Mouse (Mus musculus) stomach, embryonic 15.5 days (tissue): ENCODE measurements around the gene Robo2. TPM values are rescaled to one million over a fixed set of nuclear protein-coding genes. Genes with fewer than 3 reads are reported as not detected.

Experiments used
- ATAC-seq: fragments of 200-750 bp; cut with Nextera tagmentation; 2 replicates; pipeline ENCODE4 v1.8.0; 2017; ENCODE audit warnings: low read depth, moderate number of reproducible peaks, moderate TSS enrichment; ENCODE audit not compliant: insufficient read depth, low FRiP score
- H3K27ac ChIP-seq: fragments of 300-500 bp; sonication (generic); 2 replicates; pipeline ENCODE4 v1.5.1; 2015; ENCODE audit warnings: mild to moderate bottlenecking, inconsistent platforms
- H3K27me3 ChIP-seq: fragments of 300-500 bp; sonication (generic); replicated peaks from 2 replicates; pipeline ENCODE4 v1.6.1; 2015; ENCODE audit warnings: inconsistent platforms
- H3K36me3 ChIP-seq: fragments of 300-500 bp; sonication (generic); 2 replicates; pipeline ENCODE4 v1.6.1; 2015; ENCODE audit warnings: inconsistent platforms
- H3K4me1 ChIP-seq: fragments of 300-500 bp; sonication (generic); 2 replicates; pipeline ENCODE4 v1.6.1; 2015; ENCODE audit warnings: inconsistent platforms
- H3K4me2 ChIP-seq: fragments of 300-500 bp; sonication (generic); 2 replicates; pipeline ENCODE4 v1.6.1; 2015; ENCODE audit warnings: mild to moderate bottlenecking, inconsistent platforms
- H3K4me3 ChIP-seq: fragments of 300-500 bp; sonication (generic); replicated peaks from 2 replicates; pipeline ENCODE4 v1.5.1; 2015; ENCODE audit warnings: inconsistent platforms
- H3K9ac ChIP-seq: fragments of 300-500 bp; sonication (generic); 2 replicates; pipeline ENCODE4 v1.6.1; 2015; ENCODE audit warnings: inconsistent platforms
- H3K9me3 ChIP-seq: fragments of 300-500 bp; sonication (generic); 2 replicates; pipeline ENCODE4 v1.6.1; 2016; ENCODE audit warnings: inconsistent platforms
- WGBS: fragments of 180-500 bp; shearing (Covaris S2); methylation state at CpG from one replicate; pipeline ENCODE4 v1.1.7; 2015; 5-methylcytosine and 5-hydroxymethylcytosine counted together
- polyA plus RNA-seq: library from polyadenylated mRNA; unstranded; fragments of >200 nt; fragmentation: Nextera tagmentation; extraction: Ambion mirVana; gene quantifications from 2 replicates; pipeline ENCODE4 v1.2.1, GENCODE M21; 2015

The Robo2 gene
- polyA plus RNA-seq, 1 experiment from 2014 or later = 22.6 TPM

DNA sequence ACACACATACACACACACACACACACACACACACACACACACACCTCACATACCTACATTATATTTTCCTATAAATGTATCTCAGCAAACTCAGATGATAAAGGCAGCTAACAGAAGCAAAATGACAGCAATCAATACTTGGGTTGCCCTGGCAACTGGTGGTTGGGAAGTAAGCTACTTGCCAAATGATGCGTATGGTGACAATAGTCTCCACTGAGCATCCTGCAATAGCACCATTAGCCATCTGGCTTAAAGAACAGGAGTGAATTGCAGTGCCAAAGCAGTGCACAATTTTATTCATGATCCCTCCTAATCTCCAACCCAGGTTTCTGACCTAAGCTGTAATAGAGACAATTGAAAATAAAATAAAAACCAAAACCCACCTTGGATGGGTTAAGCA, 529.7 kb downstream of the Robo2 start:
- no peaks in the 10 kb centered on the region for H3K36me3 ChIP-seq
- H3K4me1 ChIP-seq = no peaks in the 10 kb centered on the region
- no peak overlapping the region for H3K9ac ChIP-seq
- no peak for ATAC-seq
- H3K27ac ChIP-seq = no peak overlapping the region
- no peak overlapping the region for H3K4me2 ChIP-seq
- no peak overlapping the region for H3K4me3 ChIP-seq
- H3K9me3 ChIP-seq = no peaks in the 10 kb centered on the region
- no peaks in the 10 kb centered on the region for H3K27me3 ChIP-seq
- WGBS = 97% methylated on average over 1 of the region's 1 CpGs

DNA sequence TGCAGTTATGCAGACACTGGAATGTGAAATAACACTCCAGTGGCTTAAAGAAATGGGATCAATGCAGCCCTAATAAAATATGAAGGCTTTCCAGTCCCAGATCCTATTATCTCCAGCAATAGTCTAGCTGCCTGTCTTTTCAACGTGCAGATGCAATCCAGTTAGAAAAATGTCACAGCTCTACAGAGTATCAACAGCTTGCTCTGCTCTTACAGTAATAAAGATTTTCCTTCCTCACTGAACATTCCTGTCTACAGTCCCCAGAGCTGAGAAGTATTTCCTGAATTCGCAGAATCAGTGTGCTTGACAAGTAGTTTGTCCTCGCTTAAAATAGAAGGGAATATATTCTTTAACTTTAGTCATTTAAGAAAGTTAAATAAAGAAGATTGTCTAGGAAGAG, 533.7 kb downstream of the Robo2 start:
- Histone ChIP-seq H3K4me1 (no peaks in the 10 kb centered on the region), H3K36me3 (no peaks in the 10 kb centered on the region), H3K9ac (no peak overlapping the region), H3K4me3 (no peak overlapping the region), H3K4me2 (no peak overlapping the region), H3K27me3 (no peaks in the 10 kb centered on the region), H3K27ac (no peak overlapping the region), H3K9me3 (no peaks in the 10 kb centered on the region)
- WGBS = 51% methylated on average over 3 of the region's 3 CpGs
- ATAC-seq = no peak

DNA sequence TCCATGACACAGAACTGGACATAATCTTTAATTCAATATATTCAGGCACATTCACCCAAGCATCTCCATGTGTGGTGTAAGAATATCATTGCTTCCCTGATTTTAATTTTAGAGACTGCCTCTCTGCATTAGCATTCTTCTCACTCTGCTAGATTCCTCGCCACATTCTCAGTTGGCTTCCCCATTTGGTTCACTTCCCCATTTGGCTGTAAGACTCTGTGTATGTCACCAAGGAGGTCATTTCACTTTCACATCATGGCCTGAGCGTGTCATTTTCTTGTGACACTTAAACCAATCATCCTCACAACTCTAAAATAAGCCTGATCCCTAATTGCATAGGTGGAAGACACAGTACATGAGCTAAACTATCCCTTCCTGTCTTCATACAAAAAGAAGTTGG, 536.6 kb downstream of the Robo2 start:
- Histone ChIP-seq H3K4me1 (no peaks in the 10 kb centered on the region), H3K9ac (no peak overlapping the region), H3K27ac (no peak overlapping the region), H3K4me2 (no peak overlapping the region), H3K27me3 (no peaks in the 10 kb centered on the region), H3K4me3 (no peak overlapping the region), H3K36me3 (no peaks in the 10 kb centered on the region), H3K9me3 (no peaks in the 10 kb centered on the region)
- 70% methylated on average over 2 of the region's 2 CpGs for WGBS
- no peak for ATAC-seq

DNA sequence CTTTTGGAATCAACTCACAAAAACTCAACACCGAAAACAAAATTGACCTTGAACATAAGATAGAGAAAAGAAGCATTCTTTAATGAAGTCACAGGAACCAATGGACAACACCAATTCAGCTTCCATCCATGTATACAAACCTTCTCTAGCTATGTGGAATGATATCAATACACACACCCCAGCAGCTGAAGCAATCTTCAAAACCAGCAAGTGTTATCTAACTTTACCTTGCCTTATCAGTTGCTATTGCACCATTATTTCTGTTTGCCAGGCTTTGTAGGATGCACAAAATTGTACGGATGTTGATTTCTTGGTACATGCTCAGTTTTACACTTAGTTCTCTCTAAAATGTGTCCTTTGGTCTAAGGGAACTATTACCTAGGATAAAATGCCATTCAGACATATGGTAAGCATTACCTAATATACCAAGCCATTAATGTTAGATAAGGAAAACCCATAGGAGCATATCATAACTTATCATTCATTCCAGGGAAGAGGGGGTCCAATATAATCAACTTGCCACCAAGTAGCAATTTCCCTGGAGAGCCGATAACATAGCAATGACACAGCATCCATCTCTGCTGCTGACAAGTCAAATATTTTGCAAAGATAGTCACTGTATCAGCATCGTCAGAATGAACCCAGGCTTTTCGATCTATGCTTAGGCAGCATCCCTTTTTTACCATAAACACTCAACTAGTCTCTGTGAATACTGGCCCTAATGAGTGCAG, 537.6 kb downstream of the Robo2 start:
- Histone ChIP-seq H3K4me1 (no peaks in the 10 kb centered on the region), H3K4me2 (no peak overlapping the region), H3K27me3 (no peaks in the 10 kb centered on the region), H3K9ac (no peak overlapping the region), H3K9me3 (no peaks in the 10 kb centered on the region), H3K36me3 (no peaks in the 10 kb centered on the region), H3K27ac (no peak overlapping the region), H3K4me3 (no peak overlapping the region)
- no peak for ATAC-seq
- 79% methylated on average over 5 of the region's 5 CpGs for WGBS

DNA sequence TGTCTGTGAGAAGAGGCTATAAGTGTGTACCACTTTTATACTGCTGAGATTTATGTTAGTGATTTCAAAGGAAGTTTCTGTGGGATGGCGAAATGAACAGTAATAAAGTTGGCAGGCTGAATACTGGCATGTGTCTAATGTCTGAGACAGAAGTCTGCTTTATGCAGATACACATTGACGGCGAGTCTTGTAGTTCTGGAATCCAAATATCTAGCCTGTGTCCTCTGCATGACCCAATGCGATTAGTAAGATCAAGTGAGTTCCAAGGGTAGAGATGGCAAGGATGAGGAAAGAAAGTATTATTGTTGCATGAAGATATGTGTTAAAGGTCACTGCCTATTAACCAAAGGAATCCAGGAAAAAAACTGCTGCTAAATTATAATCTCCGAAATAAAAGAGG, 541.3 kb downstream of the Robo2 start:
- Histone ChIP-seq H3K4me2 (no peak overlapping the region), H3K27ac (no peak overlapping the region), H3K4me3 (no peak overlapping the region), H3K9me3 (no peaks in the 10 kb centered on the region), H3K9ac (no peak overlapping the region), H3K4me1 (no peaks in the 10 kb centered on the region), H3K27me3 (no peaks in the 10 kb centered on the region), H3K36me3 (no peaks in the 10 kb centered on the region)
- WGBS = 49% methylated on average over 5 of the region's 5 CpGs
- no peak for ATAC-seq

DNA sequence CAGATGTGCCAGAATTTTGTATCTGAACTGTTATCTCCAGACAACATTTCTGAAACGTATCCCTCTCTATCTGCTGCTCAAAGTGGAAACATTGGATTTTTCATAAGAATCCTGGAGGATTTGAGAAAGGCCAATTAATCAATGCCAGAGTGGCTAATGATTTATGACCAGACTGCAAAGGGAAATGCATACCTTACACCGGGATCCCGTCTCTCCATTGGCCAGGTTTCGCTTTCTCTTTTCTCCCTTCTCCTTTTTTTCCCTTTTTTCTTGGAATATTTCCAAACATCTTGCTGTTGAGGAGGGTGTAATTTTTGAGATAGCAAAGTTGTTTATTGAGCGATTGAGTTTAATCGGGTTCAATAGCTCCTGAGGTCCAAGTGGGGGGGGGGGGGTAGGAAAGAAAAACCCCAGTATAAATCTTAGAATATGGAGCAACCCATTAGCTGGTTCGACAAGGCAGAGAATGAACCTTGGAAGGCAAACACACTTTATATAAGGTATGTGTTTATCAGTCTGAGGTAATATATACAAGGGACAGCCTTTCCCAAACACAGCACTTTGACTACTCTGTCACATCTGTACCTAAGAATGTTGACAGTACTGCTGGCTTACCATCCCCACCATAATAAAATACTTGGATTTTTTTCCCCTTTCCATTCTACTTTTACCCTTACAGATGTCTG, 542.0 kb downstream of the Robo2 start:
- H3K4me3 ChIP-seq = no peak overlapping the region
- no peak for ATAC-seq

DNA sequence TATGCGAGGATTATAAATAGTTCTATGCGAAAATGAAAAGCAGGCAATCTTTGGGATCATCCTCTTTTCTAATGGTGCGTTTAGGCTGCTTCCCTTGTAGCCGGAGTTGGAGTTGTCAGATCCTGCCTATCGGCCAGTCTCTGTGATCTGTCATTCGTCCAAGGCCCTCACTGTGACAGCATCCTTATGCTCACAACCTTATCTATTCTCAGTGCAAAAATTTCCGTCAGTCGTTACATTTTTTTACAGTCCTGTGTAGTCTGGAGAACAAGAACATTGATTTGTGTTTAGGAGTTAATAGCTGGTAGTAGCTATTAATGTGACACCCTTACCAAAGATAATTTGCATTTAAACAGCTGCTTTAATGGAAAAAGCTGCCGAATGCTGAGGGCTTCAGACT, 547.0 kb downstream of the Robo2 start:
- no peaks in the 10 kb centered on the region for H3K27me3 ChIP-seq
- no peak overlapping the region for H3K4me3 ChIP-seq
- H3K27ac ChIP-seq = no peak overlapping the region
- H3K9me3 ChIP-seq = no peaks in the 10 kb centered on the region
- no peaks in the 10 kb centered on the region for H3K4me1 ChIP-seq
- no peak for ATAC-seq
- H3K9ac ChIP-seq = no peak overlapping the region
- H3K4me2 ChIP-seq = no peak overlapping the region
- no peaks in the 10 kb centered on the region for H3K36me3 ChIP-seq
- WGBS = 40% methylated on average over 9 of the region's 9 CpGs

More for the DNA sequence above, 542.0 kb downstream of the Robo2 start:
- Histone ChIP-seq H3K9ac (no peak overlapping the region), H3K36me3 (no peaks in the 10 kb centered on the region), H3K27ac (no peak overlapping the region), H3K4me1 (no peaks in the 10 kb centered on the region), H3K27me3 (no peaks in the 10 kb centered on the region), H3K9me3 (no peaks in the 10 kb centered on the region), H3K4me2 (peak overlapping the region; percentile 25)
- 28% methylated on average over 7 of the region's 7 CpGs for WGBS

DNA sequence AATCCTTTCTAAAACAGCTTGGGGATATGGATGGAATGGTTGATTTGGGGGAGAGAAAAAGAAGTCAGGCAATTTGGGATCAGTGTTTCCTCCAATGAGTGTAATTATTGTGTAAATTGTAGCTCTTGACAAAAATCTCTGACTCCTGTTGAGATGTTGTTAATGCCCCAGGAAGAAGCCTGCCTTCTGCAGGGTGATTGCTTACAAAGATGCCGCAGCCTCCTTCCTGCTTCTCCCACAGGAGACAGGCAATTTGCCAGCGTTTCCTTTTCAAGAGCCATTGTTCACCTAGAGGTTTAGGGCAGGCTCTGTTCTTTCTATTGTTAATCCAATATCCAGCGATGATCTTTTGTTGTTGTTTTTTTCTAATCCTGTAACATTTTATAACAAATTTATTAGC, 547.9 kb downstream of the Robo2 start:
- H3K9ac ChIP-seq = no peak overlapping the region
- H3K4me3 ChIP-seq = no peak overlapping the region
- ATAC-seq = no peak
- no peaks in the 10 kb centered on the region for H3K36me3 ChIP-seq
- H3K27me3 ChIP-seq = no peaks in the 10 kb centered on the region
- 17% methylated on average over 3 of the region's 3 CpGs for WGBS
- no peak overlapping the region for H3K4me2 ChIP-seq
- no peak overlapping the region for H3K27ac ChIP-seq
- no peaks in the 10 kb centered on the region for H3K9me3 ChIP-seq
- H3K4me1 ChIP-seq = no peaks in the 10 kb centered on the region

DNA sequence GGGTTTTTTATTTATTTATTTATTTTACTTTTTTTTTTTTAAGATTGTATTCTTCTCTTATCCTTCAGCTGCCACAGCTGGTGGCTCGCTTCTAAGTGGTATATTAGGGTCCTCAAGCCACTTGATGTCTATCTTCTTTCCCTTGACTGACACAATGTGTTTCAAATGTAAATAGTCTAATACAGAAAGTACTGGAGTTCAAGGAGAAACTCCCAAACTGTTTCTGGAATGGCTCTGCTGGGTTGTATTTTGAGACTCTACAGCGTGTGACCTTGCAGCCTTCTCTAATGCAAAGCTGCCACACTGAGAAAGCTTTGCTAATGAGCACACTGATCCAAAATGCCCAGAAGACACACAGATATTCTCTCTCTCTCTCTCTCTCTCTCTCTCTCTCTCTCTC, 552.9 kb downstream of the Robo2 start:
- no peaks in the 10 kb centered on the region for H3K9me3 ChIP-seq
- H3K9ac ChIP-seq = no peak overlapping the region
- H3K4me3 ChIP-seq = no peak overlapping the region
- H3K4me2 ChIP-seq = no peak overlapping the region
- no peaks in the 10 kb centered on the region for H3K27me3 ChIP-seq
- WGBS = 71% methylated on average over 2 of the region's 2 CpGs
- H3K4me1 ChIP-seq = no peaks in the 10 kb centered on the region
- no peaks in the 10 kb centered on the region for H3K36me3 ChIP-seq
- ATAC-seq = no peak
- H3K27ac ChIP-seq = no peak overlapping the region

DNA sequence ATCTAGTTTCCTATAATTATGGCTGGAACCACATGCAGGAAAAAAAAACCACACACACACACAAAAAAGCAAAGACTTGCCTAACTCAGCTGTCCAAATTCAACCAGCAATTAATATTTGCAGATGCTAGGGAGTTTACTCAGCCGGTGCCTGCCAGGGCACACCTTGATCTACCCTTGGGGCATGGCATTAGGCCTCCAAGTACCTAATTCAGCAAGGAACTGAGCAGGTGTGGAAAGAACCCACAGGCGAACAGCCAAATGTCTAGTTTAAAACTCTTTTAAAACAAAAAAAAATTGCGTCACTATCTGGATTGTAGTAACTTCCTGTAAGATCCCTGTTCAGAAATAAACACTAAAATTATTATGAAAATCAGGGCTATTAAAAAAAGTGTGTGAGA, 555.8 kb downstream of the Robo2 start:
- H3K9me3 ChIP-seq = no peaks in the 10 kb centered on the region
- H3K4me1 ChIP-seq = no peaks in the 10 kb centered on the region
- no peaks in the 10 kb centered on the region for H3K27me3 ChIP-seq
- 76% methylated on average over 3 of the region's 3 CpGs for WGBS
- ATAC-seq = no peak
- no peak overlapping the region for H3K9ac ChIP-seq
- no peak overlapping the region for H3K27ac ChIP-seq
- no peak overlapping the region for H3K4me2 ChIP-seq
- H3K36me3 ChIP-seq = no peaks in the 10 kb centered on the region
- no peak overlapping the region for H3K4me3 ChIP-seq
